Mouse (Mus musculus): ENCODE results near the gene Cpne4. TPM values are rescaled to one million over a fixed set of nuclear protein-coding genes. Genes with fewer than 3 reads are reported as not detected.

The Cpne4 gene
- polyA plus RNA-seq, 1 experiment from 2014 or later = 13.9 TPM

DNA sequence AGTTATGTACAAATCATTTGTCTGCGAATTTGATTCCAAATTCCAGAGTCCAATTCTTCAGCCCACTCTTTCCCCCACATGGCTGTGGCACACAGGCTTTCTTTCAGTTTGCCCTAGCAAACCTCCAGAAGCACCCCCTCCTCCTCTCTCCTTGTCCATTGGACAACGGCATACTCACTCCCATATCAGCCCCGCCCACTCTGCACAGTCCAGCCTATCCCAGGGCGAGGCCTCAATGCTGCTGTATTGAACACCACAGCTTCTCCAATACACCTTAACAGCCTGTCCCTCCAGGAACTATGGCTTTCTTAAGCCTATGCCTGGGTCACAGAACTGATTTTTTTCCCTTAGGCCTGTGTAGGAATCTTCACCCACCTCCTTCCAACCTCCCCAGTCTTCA is 348.3 kb downstream of the Cpne4 start:
- 90% methylated on average over 4 of the region's 4 CpGs for WGBS
- no peak for ATAC-seq (ENCODE audit: low FRiP score, low read depth)
- Histone ChIP-seq H3K27ac (replicated peaks) (no peak overlapping the region), H3K9ac (no peak overlapping the region), H3K4me2 (no peak overlapping the region), H3K4me3 (no peak overlapping the region), H3K36me3 (no peaks in the 10 kb centered on the region), H3K4me1 (replicated peaks) (no peaks in the 10 kb centered on the region), H3K9me3 (no peaks in the 10 kb centered on the region), H3K27me3 (no peaks in the 10 kb centered on the region)

DNA sequence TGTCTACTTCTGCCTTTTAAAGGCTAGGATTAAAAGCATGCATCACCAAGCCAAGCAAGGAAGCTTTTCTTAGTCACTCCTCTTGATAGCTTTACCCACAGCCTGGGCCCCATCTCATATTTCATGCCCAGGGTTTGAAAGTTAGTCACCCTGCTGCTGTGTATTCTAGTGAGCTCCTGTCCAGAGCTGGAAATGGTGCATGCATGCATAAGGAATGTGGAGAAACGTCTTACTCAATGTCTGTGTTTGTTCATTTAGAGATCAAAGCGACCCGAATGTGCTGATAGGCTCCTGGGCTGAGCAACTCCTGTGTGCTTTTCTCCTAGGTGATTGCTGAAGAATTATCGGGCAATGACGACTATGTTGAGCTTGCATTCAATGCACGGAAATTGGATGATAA is 354.0 kb downstream of the Cpne4 start:
- H3K9me3 ChIP-seq = no peaks in the 10 kb centered on the region
- H3K4me3 ChIP-seq = no peak overlapping the region
- WGBS = 32% methylated on average over 6 of the region's 6 CpGs
- no peak overlapping the region for H3K27ac ChIP-seq (replicated peaks)
- H3K4me2 ChIP-seq = no peak overlapping the region
- no peak overlapping the region for H3K9ac ChIP-seq
- H3K27me3 ChIP-seq = no peaks in the 10 kb centered on the region
- no peaks in the 10 kb centered on the region for H3K4me1 ChIP-seq (replicated peaks)
- no peak for ATAC-seq (ENCODE audit: low FRiP score, low read depth)
- H3K36me3 ChIP-seq = no peaks in the 10 kb centered on the region

DNA sequence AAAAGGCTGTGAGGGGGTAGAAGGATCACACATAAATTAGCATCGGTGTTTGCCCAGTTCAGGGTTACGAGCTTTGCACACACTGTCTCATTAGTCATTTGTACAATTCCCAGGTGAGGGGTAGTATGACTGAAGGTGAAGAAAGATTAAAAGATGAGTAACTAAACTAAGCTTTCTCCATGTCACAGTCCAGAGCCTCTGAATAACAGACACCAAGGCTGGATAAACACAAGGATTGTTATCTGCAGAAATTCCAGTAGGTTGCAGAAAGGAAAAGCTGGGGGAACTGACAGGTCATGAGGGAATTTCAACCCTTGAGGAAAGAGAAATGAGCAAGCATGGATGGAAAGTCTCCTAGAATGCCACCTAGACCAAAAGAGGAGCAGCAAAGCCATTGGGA is 354.7 kb downstream of the Cpne4 start:
- Histone ChIP-seq H3K9ac (no peak overlapping the region), H3K4me1 (replicated peaks) (no peaks in the 10 kb centered on the region), H3K4me3 (no peak overlapping the region), H3K27me3 (no peaks in the 10 kb centered on the region), H3K4me2 (no peak overlapping the region), H3K27ac (replicated peaks) (no peak overlapping the region), H3K9me3 (no peaks in the 10 kb centered on the region), H3K36me3 (no peaks in the 10 kb centered on the region)
- ATAC-seq (ENCODE audit: low FRiP score, low read depth) = no peak
- 72% methylated on average over 2 of the region's 2 CpGs for WGBS

DNA sequence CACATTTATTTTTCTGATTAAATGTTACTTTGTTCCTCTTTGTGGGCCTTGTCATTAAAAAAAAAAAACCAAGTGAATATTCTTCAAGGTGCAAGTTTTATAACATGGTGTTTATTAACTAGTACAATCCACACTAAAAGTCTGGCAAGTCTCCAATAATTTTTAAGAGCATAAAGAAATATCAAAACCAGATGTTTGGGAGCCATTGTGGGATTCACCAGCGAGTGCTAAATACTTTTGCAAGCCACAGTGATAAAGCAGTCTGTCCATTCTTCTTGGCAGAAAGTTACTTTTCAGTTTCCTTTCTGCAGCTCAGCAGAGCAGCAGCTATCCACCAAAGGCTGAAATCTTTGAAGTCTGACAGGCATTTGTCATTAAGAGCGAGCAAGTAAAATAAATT is 365.6 kb downstream of the Cpne4 start:
- no peaks in the 10 kb centered on the region for H3K36me3 ChIP-seq
- no peak overlapping the region for H3K9ac ChIP-seq
- no peak overlapping the region for H3K4me3 ChIP-seq
- ATAC-seq (ENCODE audit: low FRiP score, low read depth) = no peak
- H3K4me2 ChIP-seq = no peak overlapping the region
- H3K27ac ChIP-seq (replicated peaks) = no peak overlapping the region
- H3K27me3 ChIP-seq = no peaks in the 10 kb centered on the region; the same call in 1 of the 2 replicates
- 82% methylated on average over 2 of the region's 2 CpGs for WGBS
- H3K9me3 ChIP-seq = no peaks in the 10 kb centered on the region
- no peaks in the 10 kb centered on the region for H3K4me1 ChIP-seq (replicated peaks)

DNA sequence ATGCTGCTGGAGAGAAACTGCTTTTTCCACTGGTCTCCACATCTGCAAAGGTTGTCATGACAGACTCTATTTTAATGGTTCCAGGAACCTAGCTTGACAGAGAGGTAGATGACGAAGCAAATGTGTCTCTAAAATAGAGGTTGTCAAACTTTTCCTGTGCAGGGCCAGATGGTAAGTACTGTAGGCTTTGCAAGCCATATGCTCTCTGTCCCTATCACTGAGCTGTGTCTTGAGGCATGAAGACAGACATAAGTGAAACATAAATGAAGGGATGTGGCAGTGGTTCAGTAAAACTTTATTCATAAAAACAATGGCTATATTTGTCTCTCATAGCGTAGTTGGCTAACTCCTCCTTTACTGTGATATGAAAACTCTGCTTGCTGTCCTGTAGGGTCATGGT is 366.2 kb downstream of the Cpne4 start:
- Histone ChIP-seq H3K4me2 (no peak overlapping the region), H3K4me1 (replicated peaks) (no peaks in the 10 kb centered on the region), H3K27me3 (no peaks in the 10 kb centered on the region; the same call in 1 of the 2 replicates), H3K27ac (replicated peaks) (no peak overlapping the region), H3K9ac (no peak overlapping the region), H3K4me3 (no peak overlapping the region), H3K9me3 (no peaks in the 10 kb centered on the region), H3K36me3 (no peaks in the 10 kb centered on the region)
- 81% methylated on average over 2 of the region's 2 CpGs for WGBS
- ATAC-seq (ENCODE audit: low FRiP score, low read depth) = no peak

DNA sequence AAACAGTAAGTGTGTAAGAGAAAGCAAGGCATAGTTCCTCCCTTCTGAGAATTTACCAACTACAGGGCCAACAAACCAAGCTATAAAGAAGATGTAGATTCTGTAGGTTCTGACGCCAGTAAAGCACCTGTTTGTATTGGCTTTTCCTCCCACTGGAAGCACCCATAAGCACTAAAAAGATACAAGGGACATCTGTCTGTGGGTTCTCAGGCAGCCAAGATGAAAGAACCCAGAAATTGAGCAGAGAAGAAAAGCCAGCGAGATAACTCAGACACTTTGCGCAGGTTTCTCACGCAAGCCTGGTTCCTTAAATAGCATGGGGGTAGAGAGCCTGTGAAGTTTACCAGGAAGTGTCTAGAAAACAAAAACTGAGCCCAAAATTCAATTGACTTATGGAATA is 374.1 kb downstream of the Cpne4 start:
- Histone ChIP-seq H3K4me1 (replicated peaks) (no peaks in the 10 kb centered on the region), H3K9ac (no peak overlapping the region), H3K4me3 (no peak overlapping the region), H3K4me2 (no peak overlapping the region), H3K27me3 (no peaks in the 10 kb centered on the region), H3K9me3 (no peaks in the 10 kb centered on the region), H3K36me3 (no peaks in the 10 kb centered on the region), H3K27ac (replicated peaks) (no peak overlapping the region)
- ATAC-seq (ENCODE audit: low FRiP score, low read depth) = no peak
- 94% methylated on average over 4 of the region's 4 CpGs for WGBS

DNA sequence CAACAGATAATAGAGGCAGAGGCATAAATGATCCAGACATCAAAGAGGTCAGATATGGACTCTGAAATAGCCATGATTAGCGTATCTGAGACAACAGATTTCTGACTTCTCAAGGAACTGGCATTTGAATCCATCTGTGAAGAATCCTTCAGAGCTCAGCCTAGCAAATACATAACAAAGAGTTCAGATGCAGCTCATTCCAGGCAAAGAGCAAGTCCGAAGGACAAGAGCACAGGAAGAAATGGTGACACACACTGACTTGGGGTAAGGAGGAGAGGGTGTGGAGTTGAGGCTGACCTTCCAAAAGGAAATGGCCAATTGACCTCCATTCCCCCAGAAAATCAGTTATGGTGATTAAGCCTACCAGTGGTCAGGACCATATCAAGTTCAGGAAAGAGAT is 375.0 kb downstream of the Cpne4 start:
- 80% methylated on average over 2 of the region's 2 CpGs for WGBS
- no peak for ATAC-seq (ENCODE audit: low FRiP score, low read depth)
- H3K27me3 ChIP-seq = no peaks in the 10 kb centered on the region
- H3K36me3 ChIP-seq = no peaks in the 10 kb centered on the region
- no peak overlapping the region for H3K9ac ChIP-seq
- H3K4me1 ChIP-seq (replicated peaks) = no peaks in the 10 kb centered on the region
- H3K4me3 ChIP-seq = no peak overlapping the region
- no peaks in the 10 kb centered on the region for H3K9me3 ChIP-seq
- no peak overlapping the region for H3K4me2 ChIP-seq
- H3K27ac ChIP-seq (replicated peaks) = no peak overlapping the region

DNA sequence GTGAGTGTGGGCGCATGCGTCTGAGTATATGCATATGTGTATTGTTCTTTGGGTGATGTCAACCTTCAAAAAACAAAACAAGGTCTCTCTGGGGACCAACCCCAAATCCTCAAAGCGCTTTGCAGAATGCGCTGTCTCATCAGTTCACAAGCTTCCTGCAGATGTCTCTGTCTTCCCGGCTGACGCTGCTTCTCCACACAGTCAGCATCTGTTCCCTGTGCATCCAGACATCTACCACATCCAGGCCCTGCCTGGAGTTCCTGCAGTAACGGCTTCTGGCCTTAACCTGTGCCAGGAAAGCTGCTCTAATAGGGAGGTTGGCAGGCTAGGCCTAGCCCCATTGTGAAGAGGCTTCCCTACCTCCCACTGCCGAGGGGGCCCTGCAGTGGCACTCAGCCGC is 381.7 kb downstream of the Cpne4 start:
- Histone ChIP-seq H3K4me3 (no peak overlapping the region), H3K9me3 (no peaks in the 10 kb centered on the region), H3K4me2 (no peak overlapping the region), H3K4me1 (replicated peaks) (no peaks in the 10 kb centered on the region), H3K36me3 (no peaks in the 10 kb centered on the region), H3K27ac (replicated peaks) (no peak overlapping the region), H3K9ac (no peak overlapping the region), H3K27me3 (no peaks in the 10 kb centered on the region)
- ATAC-seq (ENCODE audit: low FRiP score, low read depth) = no peak
- WGBS = 69% methylated on average over 9 of the region's 9 CpGs

DNA sequence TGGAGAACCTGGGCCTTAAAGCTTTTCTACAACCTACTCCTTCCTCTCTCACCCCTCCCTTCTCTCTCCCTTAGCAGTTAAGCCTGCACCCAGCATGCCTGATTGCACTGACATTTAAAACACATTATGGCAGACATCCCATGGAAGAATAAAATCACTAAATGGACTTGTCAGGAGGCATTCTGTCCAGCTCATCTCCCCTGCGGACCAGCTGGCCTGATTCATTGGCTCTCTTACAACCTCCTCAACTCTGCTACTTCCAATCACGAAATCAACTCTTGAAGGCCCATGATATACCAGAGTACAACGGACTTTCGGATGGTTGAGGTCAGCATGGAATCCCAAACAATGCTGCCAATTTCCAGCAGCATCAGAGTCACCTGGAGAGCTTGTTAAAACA is 393.3 kb downstream of the Cpne4 start:
- WGBS = 63% methylated on average over 4 of the region's 4 CpGs
- Histone ChIP-seq H3K36me3 (no peaks in the 10 kb centered on the region), H3K4me1 (replicated peaks) (no peaks in the 10 kb centered on the region), H3K27ac (replicated peaks) (no peak overlapping the region), H3K27me3 (no peaks in the 10 kb centered on the region), H3K9me3 (no peaks in the 10 kb centered on the region), H3K9ac (no peak overlapping the region), H3K4me2 (no peak overlapping the region), H3K4me3 (no peak overlapping the region)
- ATAC-seq (ENCODE audit: low FRiP score, low read depth) = no peak

DNA sequence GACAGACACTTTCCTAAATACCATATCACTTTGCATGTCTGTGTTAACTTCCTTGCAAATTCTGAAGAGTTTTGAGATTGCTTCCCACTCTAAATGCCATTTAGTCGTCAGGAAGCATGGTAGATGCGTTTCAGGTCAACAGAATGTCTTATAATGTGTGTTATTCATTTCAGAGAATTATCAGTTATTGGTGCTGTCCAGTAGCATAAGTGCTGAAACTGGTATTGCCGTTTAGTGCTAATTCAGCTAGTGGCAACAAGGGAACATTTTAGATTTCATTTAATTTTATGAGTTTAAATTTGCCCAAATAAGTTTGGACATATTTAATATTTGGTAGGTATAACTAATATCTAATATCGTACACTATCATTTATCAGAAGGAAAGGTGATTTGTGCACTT is 403.5 kb downstream of the Cpne4 start:
- no peaks in the 10 kb centered on the region for H3K36me3 ChIP-seq
- ATAC-seq (ENCODE audit: low FRiP score, low read depth) = no peak
- WGBS = 76% methylated on average over 4 of the region's 4 CpGs
- H3K4me1 ChIP-seq (replicated peaks) = no peaks in the 10 kb centered on the region
- no peak overlapping the region for H3K27ac ChIP-seq (replicated peaks)
- no peaks in the 10 kb centered on the region for H3K27me3 ChIP-seq
- no peak overlapping the region for H3K4me2 ChIP-seq
- H3K4me3 ChIP-seq = no peak overlapping the region
- H3K9ac ChIP-seq = no peak overlapping the region
- no peaks in the 10 kb centered on the region for H3K9me3 ChIP-seq

DNA sequence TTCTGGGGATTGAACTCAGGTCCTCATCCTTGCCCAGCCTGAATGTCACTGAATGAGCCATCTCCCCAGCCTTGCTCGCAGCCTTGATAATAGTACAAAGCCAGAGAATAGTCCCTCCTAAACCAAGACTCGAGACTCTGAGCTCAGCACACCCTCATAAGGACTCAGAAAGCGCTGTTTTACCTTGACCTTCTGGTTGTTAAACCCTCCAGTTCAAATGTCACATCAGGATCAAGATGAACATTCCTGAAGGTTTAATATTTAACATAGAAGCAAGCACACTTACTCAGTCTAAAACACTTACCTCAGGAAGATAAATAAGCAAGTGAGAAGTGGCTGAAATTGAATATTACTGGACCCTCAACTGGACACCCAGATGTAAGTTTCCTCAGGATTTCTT is 405.1 kb downstream of the Cpne4 start:
- Histone ChIP-seq H3K36me3 (no peaks in the 10 kb centered on the region), H3K9ac (no peak overlapping the region), H3K4me1 (replicated peaks) (no peaks in the 10 kb centered on the region), H3K27me3 (no peaks in the 10 kb centered on the region), H3K9me3 (no peaks in the 10 kb centered on the region), H3K27ac (replicated peaks) (no peak overlapping the region), H3K4me3 (no peak overlapping the region), H3K4me2 (no peak overlapping the region)
- 80% methylated on average over 3 of the region's 3 CpGs for WGBS
- ATAC-seq (ENCODE audit: low FRiP score, low read depth) = no peak

DNA sequence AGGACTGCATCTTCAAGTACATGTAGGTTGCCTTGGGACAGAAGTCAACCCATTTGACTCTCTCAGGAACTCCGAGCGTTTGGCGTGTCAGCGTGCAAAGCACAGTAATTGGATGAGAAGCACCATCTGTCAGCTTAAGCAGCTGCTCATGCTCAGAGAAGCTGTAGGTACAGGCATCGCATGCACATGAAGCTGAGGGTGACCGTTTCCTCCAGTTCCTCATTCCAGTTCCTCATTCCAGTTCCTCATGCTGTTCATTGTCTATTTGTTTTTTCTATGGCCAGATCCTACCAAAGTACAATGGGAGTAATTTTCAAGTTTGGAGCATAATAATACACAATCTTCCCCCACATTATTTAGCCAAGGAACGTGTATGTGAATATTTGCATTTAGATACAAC is 425.7 kb downstream of the Cpne4 start:
- H3K36me3 ChIP-seq = no peaks in the 10 kb centered on the region
- H3K9ac ChIP-seq = no peak overlapping the region
- no peak overlapping the region for H3K4me3 ChIP-seq
- H3K27me3 ChIP-seq = no peaks in the 10 kb centered on the region
- no peak overlapping the region for H3K4me2 ChIP-seq
- H3K27ac ChIP-seq (replicated peaks) = no peak overlapping the region
- H3K4me1 ChIP-seq (replicated peaks) = no peaks in the 10 kb centered on the region
- no peak for ATAC-seq (ENCODE audit: low FRiP score, low read depth)
- WGBS = 68% methylated on average over 7 of the region's 7 CpGs
- H3K9me3 ChIP-seq = no peaks in the 10 kb centered on the region

DNA sequence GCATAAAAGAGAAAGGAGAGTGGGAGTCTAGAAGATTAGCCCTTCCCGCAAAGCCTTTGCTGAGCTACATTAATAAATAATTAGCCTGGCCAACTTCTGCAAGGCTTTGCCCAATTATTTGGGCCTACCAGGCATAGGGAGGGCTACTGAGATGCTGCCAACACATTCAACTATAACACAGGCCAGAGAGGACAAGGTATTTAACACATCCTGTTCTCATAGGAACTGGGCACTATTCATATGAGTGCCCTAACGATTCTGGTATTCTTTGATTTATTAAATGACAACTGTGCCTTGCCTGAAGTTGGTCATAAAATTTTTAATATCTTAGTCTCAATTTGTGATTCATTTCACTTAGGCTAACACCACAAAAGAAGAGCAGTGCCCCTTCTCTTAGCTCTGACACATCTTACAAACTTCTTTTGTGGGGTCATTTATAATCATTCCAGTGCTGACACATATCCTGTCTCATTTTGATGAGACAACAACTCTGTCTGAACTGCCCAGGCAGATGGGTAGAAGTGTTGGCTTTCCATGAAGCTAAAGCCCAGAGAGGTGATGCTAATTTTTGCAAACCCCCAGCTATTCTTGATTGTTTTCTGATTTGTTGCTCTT is 435.0 kb downstream of the Cpne4 start:
- no peak overlapping the region for H3K27ac ChIP-seq (replicated peaks)
- no peaks in the 10 kb centered on the region for H3K9me3 ChIP-seq
- no peak for ATAC-seq (ENCODE audit: low FRiP score, low read depth)
- H3K4me3 ChIP-seq = no peak overlapping the region
- whole genome bisulfite sequencing = 78% methylated on average over 2 of the region's 2 CpGs
- H3K27me3 ChIP-seq = no peaks in the 10 kb centered on the region
- H3K4me1 ChIP-seq (replicated peaks) = no peaks in the 10 kb centered on the region
- no peaks in the 10 kb centered on the region for H3K36me3 ChIP-seq
- no peak overlapping the region for H3K4me2 ChIP-seq
- no peak overlapping the region for H3K9ac ChIP-seq

Data from hindbrain, embryonic 15.5 days (tissue).